Mouse (Mus musculus) CH12.LX (cell line): ENCODE measurements around the gene Actr5. TPM values are rescaled to one million over a fixed set of nuclear protein-coding genes. Genes with fewer than 3 reads are reported as not detected.

Experiments used
- DNase-seq: peaks from one replicate; pipeline ENCODE4 v3.0.0-alpha.2; 2013; ENCODE audit errors: extremely low read depth
- H3K27ac ChIP-seq: 2 replicates; pipeline ENCODE4 v1.5.1; 2012; ENCODE audit warnings: low read depth, mild to moderate bottlenecking, control low read depth, moderate library complexity; ENCODE audit not compliant: insufficient read depth
- H3K27me3 ChIP-seq: replicated peaks from 2 replicates; pipeline ENCODE3; 2012; ENCODE audit warnings: inconsistent platforms
- H3K36me3 ChIP-seq, 2 experiments: replicated peaks in 1 of 2; 2 replicates each; pipeline versions ENCODE3 to v1.6.1; 2012; ENCODE audit warnings: inconsistent platforms in 1 of 2, low read length in 1 of 2, mild to moderate bottlenecking in 1 of 2, mixed read lengths in 1 of 2, moderate library complexity in 1 of 2; ENCODE audit not compliant: control insufficient read depth in 1 of 2, insufficient read depth in 1 of 2
- H3K4me1 ChIP-seq, 2 experiments: 2 replicates each; pipeline ENCODE4 v1.6.1; 2012; ENCODE audit warnings: inconsistent platforms in 1 of 2, moderate library complexity in 1 of 2; ENCODE audit not compliant: insufficient read depth in 2 of 2, control insufficient read depth in 1 of 2
- H3K4me2 ChIP-seq: 2 replicates; pipeline ENCODE4 v1.6.1; 2012; ENCODE audit warnings: low read depth, mild to moderate bottlenecking, control low read depth; ENCODE audit not compliant: poor library complexity, insufficient read depth, severe bottlenecking
- H3K4me3 ChIP-seq, 3 experiments: fragments of 150-350 bp in 1 of 3; sonication (generic) in 1 of 3; replicated peaks in 1 of 3; 2 replicates each; pipeline versions ENCODE3 to v1.5.1; 2011 to 2012; ENCODE audit warnings: low read depth in 2 of 3, low read length in 2 of 3, mild to moderate bottlenecking in 2 of 3, moderate library complexity in 2 of 3, control low read depth in 1 of 3, improper control_type of control experiment in 1 of 3, inconsistent platforms in 1 of 3, mixed read lengths in 1 of 3; ENCODE audit not compliant: poor library complexity in 1 of 3
- H3K79me2 ChIP-seq: replicated peaks from 2 replicates; pipeline ENCODE4 v1.6.1; 2012; ENCODE audit warnings: mild to moderate bottlenecking, moderate library complexity; ENCODE audit not compliant: control insufficient read depth, poor library complexity, insufficient read depth, severe bottlenecking; ENCODE audit errors: extremely low read depth
- H3K9ac ChIP-seq: 2 replicates; pipeline ENCODE4 v1.6.1; 2012; ENCODE audit warnings: low read depth, mild to moderate bottlenecking, control low read depth, moderate library complexity; ENCODE audit not compliant: insufficient read depth
- H3K9me3 ChIP-seq: replicated peaks from 2 replicates; pipeline ENCODE3; 2012; ENCODE audit warnings: low read length, inconsistent platforms, mixed read lengths
- BHLHE40 ChIP-seq: IDR thresholded peaks from 2 replicates; pipeline ENCODE4 v1.6.1; 2011; ENCODE audit warnings: mild to moderate bottlenecking, low read depth, low read length, improper control_type of control experiment
- CTCF ChIP-seq, 2 experiments: IDR thresholded peaks in 1 of 2; conservative IDR thresholded peaks in 1 of 2; 2 replicates each; pipeline ENCODE4 v1.5.1; 2011 to 2012; ENCODE audit warnings: low read depth in 2 of 2, low read length in 2 of 2, improper control_type of control experiment in 1 of 2, inconsistent platforms in 1 of 2, mild to moderate bottlenecking in 1 of 2, moderate library complexity in 1 of 2
- E2F4 ChIP-seq: IDR thresholded peaks from 2 replicates; pipeline ENCODE4 v1.6.1; 2011; ENCODE audit warnings: low read depth, low read length, improper control_type of control experiment; ENCODE audit not compliant: insufficient replicate concordance
- EP300 ChIP-seq: IDR thresholded peaks from 2 replicates; pipeline ENCODE4 v1.6.1; 2011; ENCODE audit warnings: low read length, improper control_type of control experiment
- ETS1 ChIP-seq: conservative IDR thresholded peaks from 2 replicates; pipeline ENCODE4 v1.6.1; 2012; ENCODE audit warnings: low read depth, mild to moderate bottlenecking, inconsistent platforms, low read length, improper control_type of control experiment, moderate library complexity
- GABPA ChIP-seq: IDR thresholded peaks from 2 replicates; pipeline ENCODE4 v1.6.1; 2012; ENCODE audit warnings: low read depth, low read length, improper control_type of control experiment, inconsistent platforms; ENCODE audit not compliant: insufficient replicate concordance
- JUN ChIP-seq: IDR thresholded peaks from 2 replicates; pipeline ENCODE4 v1.6.1; 2011; ENCODE audit warnings: low read depth, mild to moderate bottlenecking, low read length, improper control_type of control experiment, moderate library complexity; ENCODE audit not compliant: insufficient read depth
- JUND ChIP-seq: conservative IDR thresholded peaks from 2 replicates; pipeline ENCODE4 v1.6.1; 2011; ENCODE audit warnings: low read depth, low read length, improper control_type of control experiment
- KAT2A ChIP-seq: IDR thresholded peaks from 2 replicates; pipeline ENCODE4 v1.6.1; 2012; ENCODE audit warnings: low read length, improper control_type of control experiment, inconsistent platforms; ENCODE audit not compliant: insufficient replicate concordance
- MAZ ChIP-seq: IDR thresholded peaks from 2 replicates; pipeline ENCODE4 v1.6.1; 2012; ENCODE audit warnings: low read depth, mild to moderate bottlenecking, inconsistent platforms, low read length, improper control_type of control experiment, moderate library complexity
- MEF2A ChIP-seq: IDR thresholded peaks from 2 replicates; pipeline ENCODE4 v1.6.1; 2014; ENCODE audit warnings: low read depth, mild to moderate bottlenecking, inconsistent platforms, low read length, improper control_type of control experiment, borderline replicate concordance
- MYC ChIP-seq: IDR thresholded peaks from 2 replicates; pipeline ENCODE4 v1.6.1; 2011; ENCODE audit warnings: low read depth, mild to moderate bottlenecking, improper control_type of control experiment, low read length
- NELFE ChIP-seq: IDR thresholded peaks from 2 replicates; pipeline ENCODE4 v1.6.1; 2011; ENCODE audit warnings: low read depth, low read length, improper control_type of control experiment
- POLR2A ChIP-seq: IDR thresholded peaks from 2 replicates; pipeline ENCODE4 v1.6.1; 2011; ENCODE audit warnings: low read depth, mild to moderate bottlenecking, improper control_type of control experiment, low read length
- POLR2AphosphoS2 ChIP-seq: IDR thresholded peaks from 2 replicates; pipeline ENCODE4 v1.6.1; 2011; ENCODE audit warnings: low read depth, low read length, improper control_type of control experiment
- RCOR1 ChIP-seq: conservative IDR thresholded peaks from 2 replicates; pipeline ENCODE4 v1.6.1; 2012; ENCODE audit warnings: low read depth, mild to moderate bottlenecking, inconsistent platforms, low read length, improper control_type of control experiment
- SIN3A ChIP-seq: IDR thresholded peaks from 2 replicates; pipeline ENCODE4 v1.6.1; 2012; ENCODE audit warnings: low read length, improper control_type of control experiment, inconsistent platforms
- SMC3 ChIP-seq: IDR thresholded peaks from 2 replicates; pipeline ENCODE4 v1.6.1; 2011; ENCODE audit warnings: low read depth, low read length, improper control_type of control experiment
- TCF12 ChIP-seq: IDR thresholded peaks from 2 replicates; pipeline ENCODE4 v1.6.1; 2014; ENCODE audit warnings: low read depth, mild to moderate bottlenecking, inconsistent platforms, low read length, improper control_type of control experiment
- UBTF ChIP-seq: IDR thresholded peaks from 2 replicates; pipeline ENCODE4 v1.6.1; 2012; ENCODE audit warnings: low read depth, mild to moderate bottlenecking, inconsistent platforms, low read length, improper control_type of control experiment, moderate library complexity
- USF1 ChIP-seq: IDR thresholded peaks from 2 replicates; pipeline ENCODE4 v1.6.1; 2014; ENCODE audit warnings: low read depth, mild to moderate bottlenecking, inconsistent platforms, low read length, improper control_type of control experiment
- USF2 ChIP-seq: conservative IDR thresholded peaks from 2 replicates; pipeline ENCODE4 v1.6.1; 2011; ENCODE audit warnings: low read depth, low read length, improper control_type of control experiment
- ZC3H11A ChIP-seq: IDR thresholded peaks from 2 replicates; pipeline ENCODE4 v1.6.1; 2012; ENCODE audit warnings: low read depth, mild to moderate bottlenecking, inconsistent platforms, low read length, improper control_type of control experiment
- dilution Hi-C: fragments of 300-500 bp; cut with MboI; formaldehyde crosslinking; loops from 2 replicates; pipeline ENCODE4 v1.14.3; 2020; ENCODE audit warnings: low sequenced_read_pairs; ENCODE audit not compliant: extremely low pct_unique_long_range_greater_than_20kb, extremely low pct_ligation_motif_present
- in situ Hi-C: fragments of 300-500 bp; cut with MboI; formaldehyde crosslinking; loops from 3 replicates; pipeline ENCODE4 v1.14.3; 2019; ENCODE audit warnings: low sequenced_read_pairs, low pct_ligation_motif_present, low pct_unique_long_range_greater_than_20kb, mixed read lengths
- polyA plus RNA-seq: library from polyadenylated mRNA; unstranded; fragments of >175 nt; gene quantifications from 2 replicates; pipeline ENCODE4 v1.2.1, GENCODE M21; 2012; ENCODE audit warnings: low read depth; ENCODE audit not compliant: insufficient read length
- total RNA-seq, 2 experiments: library from RNA; depleted of rRNA; stranded (reverse); fragments of 300-350 nt in 1 of 2; fragments of >200 nt in 1 of 2; gene quantifications; 2 replicates each; pipeline ENCODE4 v1.2.3; 2012 to 2014

Actr5 gene
- total and polyA plus RNA-seq, 3 experiments = 13.9 to 20.3 (median 19.8) TPM

GRCm38 (mm10) chr2:158611326-158611719 lies 13.4 kb upstream of the Actr5 start:
- no peaks in the 10 kb centered on the region for H3K4me1 ChIP-seq
- no peak for TF ChIP-seq ETS1
- TF ChIP-seq MEF2A = no peak
- TF ChIP-seq SMC3 = no peak
- no peak for TF ChIP-seq POLR2AphosphoS2
- no peak for TF ChIP-seq NELFE
- TF ChIP-seq POLR2A = no peak
- TF ChIP-seq EP300 = no peak
- no peak for TF ChIP-seq RCOR1
- TF ChIP-seq KAT2A = no peak
- no peak for TF ChIP-seq GABPA
- TF ChIP-seq TCF12 = no peak
- no peak for TF ChIP-seq USF2
- TF ChIP-seq JUND = no peak
- no peak for TF ChIP-seq JUN
- TF ChIP-seq SIN3A = no peak
- no peak for TF ChIP-seq BHLHE40
- no peak for TF ChIP-seq UBTF
- TF ChIP-seq USF1 = no peak
- TF ChIP-seq CTCF (conservative IDR thresholded peaks at IDR 0.05 in 1 of 2, IDR thresholded peaks at IDR 0.05 in 1 of 2; ENCODE audit: low read depth in 2 of 2, low read length in 2 of 2) = no peak
- H3K79me2 ChIP-seq = no peaks in the 10 kb centered on the region
- peaks cover 49% of the 10 kb centered on the region for H3K27me3 ChIP-seq
- no peak overlapping the region for H3K9ac ChIP-seq
- in situ Hi-C loops = no loop called here
- H3K36me3 ChIP-seq = no peaks in the 10 kb centered on the region
- no peak overlapping the region for H3K27ac ChIP-seq
- H3K4me2 ChIP-seq = no peak overlapping the region
- DNase-seq = no peak
- dilution Hi-C loops = no loop called here
- H3K9me3 ChIP-seq = peaks cover 13% of the 10 kb centered on the region
- H3K4me3 ChIP-seq = no peak overlapping the region

- DNase-seq = no peak
- dilution Hi-C loops (no loop called here), in situ Hi-C loops (no loop called here)
- TF ChIP-seq POLR2A (no peak), ZC3H11A (no peak), UBTF (no peak), EP300 (no peak), NELFE (no peak), KAT2A (no peak), MYC (no peak), E2F4 (no peak), POLR2AphosphoS2 (no peak), MAZ (no peak), TCF12 (no peak)
- TF ChIP-seq, all 38 proteins: peak for 0
- H3K27ac ChIP-seq = no peak overlapping the region
- H3K27me3 ChIP-seq = peaks cover 49% of the 10 kb centered on the region
- H3K79me2 ChIP-seq = no peaks in the 10 kb centered on the region
- peaks cover 13% of the 10 kb centered on the region for H3K9me3 ChIP-seq
- no peak overlapping the region for H3K4me3 ChIP-seq
- H3K4me1 ChIP-seq = no peaks in the 10 kb centered on the region
- H3K36me3 ChIP-seq = no peaks in the 10 kb centered on the region
- H3K4me2 ChIP-seq = no peak overlapping the region
- H3K9ac ChIP-seq = no peak overlapping the region
Observed at GRCm38 (mm10) chr2:158611726-158612670, 12.7 kb upstream of the Actr5 start.
